Mouse (Mus musculus) bone marrow, adult 2 months (tissue): Measurements from ENCODE around the gene Uvrag.

ENCODE experiments used
- CTCF ChIP-seq: fragments of 200-500 bp; IDR thresholded peaks from 2 replicates; pipeline ENCODE4 v1.5.1; 2011; ENCODE audit warnings: low read length, control low read depth; ENCODE audit not compliant: control insufficient read depth, insufficient read depth
- POLR2A ChIP-seq: fragments of 200-500 bp; IDR thresholded peaks from 2 replicates; pipeline ENCODE4 v1.6.1; 2011; ENCODE audit warnings: low read depth, mild to moderate bottlenecking, control low read depth, low read length, borderline replicate concordance; ENCODE audit not compliant: control insufficient read depth

- TF ChIP-seq POLR2A (no peak), CTCF (no peak)
These were observed 25.2 kb upstream of the Uvrag start for GRCm38 (mm10) chr7:99166159-99166558.
